Mouse (Mus musculus) stomach, postnatal 0 days (tissue): ENCODE measurements around the gene Gtf3c5. TPM values are rescaled to one million over a fixed set of nuclear protein-coding genes. Genes with fewer than 3 reads are reported as not detected.

Experiments
- ATAC-seq: fragments of 200-750 bp; cut with Nextera tagmentation; 2 replicates; pipeline ENCODE4 v1.8.0; 2017; ENCODE audit not compliant: low FRiP score, low TSS enrichment
- DNase-seq: peaks from one replicate; pipeline ENCODE4 v3.0.0-alpha.2; 2016; ENCODE audit warnings: low spot score
- H3K27ac ChIP-seq: fragments of 300-500 bp; sonication (generic); replicated peaks from 2 replicates; pipeline ENCODE4 v1.5.1; 2014; ENCODE audit warnings: mild to moderate bottlenecking, control low read depth
- H3K27me3 ChIP-seq: fragments of 300-500 bp; sonication (generic); 2 replicates; pipeline ENCODE4 v1.6.1; 2014; ENCODE audit warnings: low read length; ENCODE audit not compliant: control insufficient read depth, insufficient read depth
- H3K36me3 ChIP-seq: fragments of 300-500 bp; sonication (generic); 2 replicates; pipeline ENCODE4 v1.6.1; 2014; ENCODE audit warnings: low read length, mixed read lengths; ENCODE audit not compliant: control insufficient read depth, insufficient read depth
- H3K4me1 ChIP-seq: fragments of 300-500 bp; sonication (generic); replicated peaks from 2 replicates; pipeline ENCODE4 v1.6.1; 2014; ENCODE audit warnings: antibody characterized with exemption; ENCODE audit not compliant: control insufficient read depth, insufficient read depth
- H3K4me2 ChIP-seq: fragments of 300-500 bp; sonication (generic); replicated peaks from 2 replicates; pipeline ENCODE4 v1.6.1; 2014; ENCODE audit warnings: low read depth, mild to moderate bottlenecking, control low read depth, moderate library complexity
- H3K4me3 ChIP-seq: fragments of 300-500 bp; sonication (generic); 2 replicates; pipeline ENCODE4 v1.5.1; 2014; ENCODE audit warnings: low read depth, low read length, control low read depth
- H3K9ac ChIP-seq: fragments of 300-500 bp; sonication (generic); 2 replicates; pipeline ENCODE4 v1.6.1; 2014; ENCODE audit warnings: mild to moderate bottlenecking, low read length, control low read depth, mixed read lengths
- H3K9me3 ChIP-seq: fragments of 300-500 bp; sonication (generic); 2 replicates; pipeline ENCODE4 v1.6.1; 2016; ENCODE audit warnings: low read length; ENCODE audit not compliant: control insufficient read depth
- CTCF ChIP-seq: IDR thresholded peaks from 2 replicates; pipeline ENCODE4 v1.5.1; 2016; ENCODE audit warnings: antibody characterized with exemption, low read depth, mild to moderate bottlenecking, moderate library complexity
- EP300 ChIP-seq: optimal IDR thresholded peaks from 2 replicates; pipeline ENCODE3; 2016; ENCODE audit warnings: antibody characterized with exemption
- WGBS: fragments of 180-500 bp; shearing (Covaris S2); extraction: QIAGEN DNeasy Blood & Tissue Kit; methylation state at CpG from one replicate; pipeline ENCODE4 v1.1.7; 2014; 5-methylcytosine and 5-hydroxymethylcytosine counted together
- polyA plus RNA-seq: library from polyadenylated mRNA; unstranded; fragments of >200 nt; fragmentation: Nextera tagmentation; extraction: Ambion mirVana; gene quantifications from 2 replicates; pipeline ENCODE4 v1.2.1, GENCODE M21; 2015

Gene Gtf3c5
- polyA plus RNA-seq, 1 experiment from 2014 or later = 13.1 TPM

GRCm38 (mm10) chr2:28624870-28625269 is 41.3 kb upstream of the Gtf3c5 start:
- H3K9ac ChIP-seq = no peak overlapping the region
- no peak overlapping the region for H3K4me3 ChIP-seq
- TF ChIP-seq EP300 (no peak), CTCF (peak; percentile 39)
- DNase-seq (no peak), ATAC-seq (no peak)
- no peaks in the 10 kb centered on the region for H3K9me3 ChIP-seq
- no peak overlapping the region for H3K27ac ChIP-seq
- no peaks in the 10 kb centered on the region for H3K36me3 ChIP-seq
- no peaks in the 10 kb centered on the region for H3K27me3 ChIP-seq
- no peak overlapping the region for H3K4me2 ChIP-seq
- H3K4me1 ChIP-seq = no peaks in the 10 kb centered on the region
- WGBS = 91% methylated on average over 3 of the region's 3 CpGs

DNA sequence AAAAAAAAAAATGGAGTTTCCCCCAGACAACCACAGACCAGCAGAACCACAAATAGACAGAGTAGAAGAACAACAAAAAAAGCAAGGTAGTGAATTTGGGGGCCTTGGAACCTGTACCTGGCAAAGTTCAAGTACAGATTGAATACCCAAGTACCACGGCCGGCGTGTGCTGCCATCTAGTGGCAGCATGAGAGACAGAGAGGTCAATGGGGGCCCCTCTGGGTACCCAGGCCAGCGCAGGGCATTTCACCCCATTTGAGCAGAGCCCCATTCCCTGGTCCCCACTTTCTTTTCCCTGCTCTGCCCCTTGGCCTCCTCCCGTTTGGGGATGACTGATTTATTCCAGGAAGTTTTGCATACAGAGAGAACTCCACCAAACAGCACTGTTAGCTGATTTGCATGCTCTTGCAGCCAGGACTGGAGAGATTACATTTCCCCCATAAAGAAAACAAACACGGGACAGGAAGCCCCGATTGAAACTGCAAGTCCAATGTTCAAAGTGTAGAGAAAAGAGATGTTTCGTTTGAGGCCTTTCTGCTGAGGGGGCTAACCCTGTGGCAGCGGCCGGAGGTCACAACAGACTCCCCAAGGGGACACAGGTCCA is 39.1 kb upstream of the Gtf3c5 start:
- H3K9ac ChIP-seq = no peak overlapping the region
- ATAC-seq = no peak
- peak; percentile 59 for DNase-seq
- H3K9me3 ChIP-seq = no peaks in the 10 kb centered on the region
- WGBS = 23% methylated on average over 10 of the region's 10 CpGs
- H3K27me3 ChIP-seq = no peaks in the 10 kb centered on the region
- H3K36me3 ChIP-seq = no peaks in the 10 kb centered on the region
- TF ChIP-seq EP300 = no peak
- peak; percentile 79 for TF ChIP-seq CTCF
- no peak overlapping the region for H3K4me2 ChIP-seq
- no peaks in the 10 kb centered on the region for H3K4me1 ChIP-seq
- no peak overlapping the region for H3K27ac ChIP-seq
- H3K4me3 ChIP-seq = no peak overlapping the region

- Histone ChIP-seq H3K4me3 (no peak within 1 kb of the TSS), H3K27ac (no peak within 1 kb of the TSS), H3K9me3 (no peaks in the 10 kb centered on the region), H3K4me1 (no peaks in the 10 kb centered on the region), H3K36me3 (no peaks in the 10 kb centered on the region), H3K27me3 (no peaks in the 10 kb centered on the region), H3K4me2 (no peak within 1 kb of the TSS), H3K9ac (no peak within 1 kb of the TSS)
- ATAC-seq (no peak), DNase-seq (no peak)
- WGBS = 9% methylated on average over 16 of the region's 16 CpGs
- no peak for TF ChIP-seq CTCF
- TF ChIP-seq EP300 = no peak
Measured at GRCm38 (mm10) chr2:28621664-28622171, 38.2 kb upstream of the Gtf3c5 start, which contains the start of gene Gfi1b. TSS of gene Gfi1b (minus strand) at chr2:28621982.

DNA sequence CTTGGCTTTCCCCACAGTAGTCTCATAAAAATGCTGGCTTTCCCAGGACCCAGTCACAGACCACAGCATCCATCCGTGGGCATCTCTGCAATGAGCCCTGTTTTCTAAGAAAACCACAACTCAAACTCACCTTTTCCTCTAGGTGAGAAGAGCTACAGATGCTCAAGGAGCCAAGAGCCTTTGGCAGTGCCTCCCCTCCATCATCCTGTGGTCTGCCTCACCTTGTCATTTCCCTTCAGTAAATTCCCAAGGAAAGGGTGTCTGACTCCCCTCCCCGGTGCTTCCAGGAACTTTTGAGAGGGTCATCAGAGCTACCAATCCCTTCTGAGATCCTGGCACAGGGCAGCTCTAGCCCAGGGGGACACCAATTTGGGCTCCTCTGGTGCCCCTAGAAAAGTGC is 37.6 kb upstream of the Gtf3c5 start:
- H3K36me3 ChIP-seq = no peaks in the 10 kb centered on the region
- no peak overlapping the region for H3K4me2 ChIP-seq
- H3K9me3 ChIP-seq = no peaks in the 10 kb centered on the region
- ATAC-seq (no peak), DNase-seq (no peak)
- H3K4me1 ChIP-seq = no peaks in the 10 kb centered on the region
- H3K27ac ChIP-seq = no peak overlapping the region
- TF ChIP-seq EP300 (no peak), CTCF (no peak)
- WGBS = 24% methylated on average over 2 of the region's 2 CpGs
- H3K9ac ChIP-seq = no peak overlapping the region
- no peaks in the 10 kb centered on the region for H3K27me3 ChIP-seq
- no peak overlapping the region for H3K4me3 ChIP-seq

DNA sequence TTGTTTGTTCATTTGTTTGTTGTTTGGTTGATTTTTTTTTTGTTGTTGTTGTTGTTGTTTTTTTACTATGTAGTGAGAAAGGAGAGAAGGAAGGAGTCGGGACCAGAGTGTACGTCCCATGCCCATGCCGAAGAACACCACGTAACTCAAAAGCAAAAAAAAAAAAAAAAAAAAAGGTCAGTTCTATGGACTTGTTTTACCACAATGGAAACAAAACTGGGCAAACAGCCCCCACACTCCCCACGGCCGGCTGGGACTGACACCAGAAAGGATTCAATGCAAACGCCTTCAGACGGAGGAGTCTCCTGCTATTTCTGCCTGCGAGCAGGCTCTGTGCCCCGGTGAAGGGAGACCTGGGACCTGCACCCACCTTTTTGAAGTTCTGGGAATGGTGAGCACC is 37.0 kb upstream of the Gtf3c5 start:
- TF ChIP-seq CTCF (no peak), EP300 (no peak)
- DNase-seq = no peak
- Histone ChIP-seq H3K27me3 (no peaks in the 10 kb centered on the region), H3K27ac (no peak overlapping the region), H3K36me3 (no peaks in the 10 kb centered on the region), H3K4me1 (no peaks in the 10 kb centered on the region), H3K9ac (no peak overlapping the region), H3K4me2 (no peak overlapping the region), H3K9me3 (no peaks in the 10 kb centered on the region), H3K4me3 (no peak overlapping the region)
- ATAC-seq = no peak
- WGBS = 57% methylated on average over 10 of the region's 10 CpGs

GRCm38 (mm10) chr2:28619369-28619768 is 35.8 kb upstream of the Gtf3c5 start:
- no peak overlapping the region for H3K27ac ChIP-seq
- H3K9me3 ChIP-seq = no peaks in the 10 kb centered on the region
- H3K27me3 ChIP-seq = no peaks in the 10 kb centered on the region
- H3K4me3 ChIP-seq = no peak overlapping the region
- ATAC-seq (no peak), DNase-seq (no peak)
- H3K36me3 ChIP-seq = no peaks in the 10 kb centered on the region
- H3K9ac ChIP-seq = no peak overlapping the region
- H3K4me2 ChIP-seq = no peak overlapping the region
- WGBS = 80% methylated on average over 6 of the region's 6 CpGs
- TF ChIP-seq EP300 (no peak), CTCF (no peak)
- no peaks in the 10 kb centered on the region for H3K4me1 ChIP-seq
